Mouse (Mus musculus) lung, postnatal 36 days (tissue): ENCODE measurements around the gene Gm9376.

Source experiments
- DNase-seq: peaks from one replicate; pipeline ENCODE4 v3.0.0; 2022; ENCODE audit warnings: mixed read lengths

Gene Gm9376

DNA sequence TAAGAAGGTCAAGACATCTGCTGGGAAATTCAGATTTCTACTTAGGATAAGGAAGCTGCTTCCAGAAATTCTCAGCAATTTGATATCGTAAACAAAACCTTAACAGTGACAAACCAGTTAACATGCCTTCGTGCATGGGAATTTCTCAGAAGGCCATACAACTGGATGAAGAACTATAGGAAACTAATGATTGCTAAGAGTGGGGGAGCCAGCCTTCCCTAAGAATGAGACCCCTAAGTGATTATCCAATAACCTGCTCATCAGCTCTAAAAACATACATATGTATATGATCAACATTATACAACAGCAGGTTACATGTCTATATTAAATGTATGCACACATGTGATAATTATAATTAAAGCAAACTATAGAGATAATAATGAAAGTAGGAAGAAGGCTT lies at the start of gene Gm9376:
Gene Gm9376, plus strand, starts transcription at position 301 of the 400 bp plus-strand sequence.
- DNase-seq: no peak

GRCm38 (mm10) chr14:118220885-118221284 lies 45.9 kb upstream of the Gm9376 start:
- no peak for DNase-seq

DNA sequence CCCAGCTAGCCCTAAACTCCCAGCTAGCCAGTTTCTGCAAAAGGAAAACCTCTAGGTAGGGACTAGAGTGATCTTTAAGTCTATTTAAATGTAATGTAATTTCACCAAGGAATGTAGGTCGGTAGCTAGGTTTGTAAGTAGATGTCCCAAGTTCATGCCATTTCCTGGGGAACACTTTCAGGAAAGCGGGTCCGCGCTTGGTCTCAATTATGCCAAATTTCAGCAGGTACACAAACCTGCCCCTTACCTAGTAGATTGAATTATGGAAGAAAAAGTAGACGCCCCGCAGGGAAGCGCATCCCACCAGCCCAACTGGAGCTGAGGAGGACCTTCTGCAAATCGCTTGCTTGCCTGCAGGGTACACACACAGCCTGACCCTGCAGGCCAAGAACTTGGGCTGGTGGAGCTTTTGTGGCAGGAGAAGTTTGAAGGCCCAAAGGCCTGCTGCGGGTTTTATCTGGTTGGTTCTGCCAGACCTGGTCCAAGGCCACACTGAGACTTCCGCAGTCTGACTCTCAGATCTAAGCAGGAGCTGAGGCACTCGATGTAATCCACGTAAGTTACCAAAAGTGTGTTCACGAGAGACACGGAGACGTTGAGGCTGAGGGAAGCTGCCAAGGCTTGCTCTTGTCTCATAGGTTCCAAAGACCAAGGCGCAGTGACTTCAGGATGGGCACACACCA lies 41.6 kb upstream of the Gm9376 start:
- DNase-seq: no peak

GRCm38 (mm10) chr14:118225911-118226310 lies 40.8 kb upstream of the Gm9376 start:
- DNase-seq: no peak

DNA sequence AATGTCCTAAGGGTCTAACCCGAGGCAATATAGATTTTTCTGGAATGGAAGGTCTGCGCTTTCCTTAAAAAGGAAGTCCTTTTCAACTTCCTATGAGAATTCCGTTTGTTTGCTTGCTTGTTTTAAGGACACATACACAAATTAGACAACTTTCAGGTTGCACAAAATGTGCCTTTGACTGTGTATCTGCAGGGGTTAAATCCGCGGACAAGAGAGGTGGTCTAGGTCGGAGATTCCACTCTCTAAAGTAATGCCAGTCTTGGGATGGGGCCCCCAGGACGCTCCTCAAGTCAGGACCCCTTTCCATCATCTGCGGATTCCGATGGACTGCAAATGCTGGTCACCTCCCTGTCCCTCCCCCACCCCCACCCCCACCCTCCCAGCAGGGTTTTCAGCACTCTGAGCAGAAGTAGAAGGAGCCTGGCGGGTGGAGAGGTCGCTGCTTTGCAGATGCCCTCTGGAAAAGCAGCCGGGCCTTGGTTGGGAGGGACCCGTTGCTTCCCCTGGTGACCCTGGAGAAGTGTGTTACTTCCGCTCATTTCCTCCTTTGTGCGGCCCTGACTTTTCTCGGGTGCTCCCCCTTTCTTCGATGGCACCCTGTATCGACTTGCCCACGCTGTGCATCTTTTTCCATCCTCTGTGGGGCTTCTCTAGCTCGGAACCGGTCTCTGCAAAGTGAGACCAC lies 40.1 kb upstream of the Gm9376 start:
- no peak for DNase-seq

DNA sequence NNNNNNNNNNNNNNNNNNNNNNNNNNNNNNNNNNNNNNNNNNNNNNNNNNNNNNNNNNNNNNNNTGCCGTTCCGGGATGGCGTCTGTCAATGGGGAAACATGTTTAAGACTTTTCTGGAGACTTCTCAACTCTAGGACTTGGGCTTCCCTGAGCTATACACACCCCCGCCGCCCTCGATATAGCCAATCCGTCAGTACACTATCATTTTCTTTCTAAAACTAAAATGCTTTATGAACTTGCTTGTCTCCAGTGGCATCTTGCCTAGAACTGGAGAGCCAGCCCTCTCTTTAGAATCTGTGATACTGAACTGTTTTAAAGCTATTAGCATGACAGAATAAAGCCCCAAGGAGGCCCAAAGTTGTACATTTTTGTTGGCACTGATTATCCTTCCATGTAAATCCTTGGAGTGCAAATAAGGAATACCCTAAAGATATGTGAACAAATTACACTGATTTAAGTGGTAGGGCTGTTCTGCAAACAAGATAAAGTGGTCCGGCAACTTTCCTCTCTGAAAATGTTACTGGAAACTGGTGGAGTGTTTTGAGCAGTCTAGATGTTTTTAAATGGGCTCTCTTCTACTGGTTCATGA lies 34.3 kb upstream of the Gm9376 start:
- no peak for DNase-seq

GRCm38 (mm10) chr14:118233786-118234540 lies 32.8 kb upstream of the Gm9376 start:
- DNase-seq: no peak

DNA sequence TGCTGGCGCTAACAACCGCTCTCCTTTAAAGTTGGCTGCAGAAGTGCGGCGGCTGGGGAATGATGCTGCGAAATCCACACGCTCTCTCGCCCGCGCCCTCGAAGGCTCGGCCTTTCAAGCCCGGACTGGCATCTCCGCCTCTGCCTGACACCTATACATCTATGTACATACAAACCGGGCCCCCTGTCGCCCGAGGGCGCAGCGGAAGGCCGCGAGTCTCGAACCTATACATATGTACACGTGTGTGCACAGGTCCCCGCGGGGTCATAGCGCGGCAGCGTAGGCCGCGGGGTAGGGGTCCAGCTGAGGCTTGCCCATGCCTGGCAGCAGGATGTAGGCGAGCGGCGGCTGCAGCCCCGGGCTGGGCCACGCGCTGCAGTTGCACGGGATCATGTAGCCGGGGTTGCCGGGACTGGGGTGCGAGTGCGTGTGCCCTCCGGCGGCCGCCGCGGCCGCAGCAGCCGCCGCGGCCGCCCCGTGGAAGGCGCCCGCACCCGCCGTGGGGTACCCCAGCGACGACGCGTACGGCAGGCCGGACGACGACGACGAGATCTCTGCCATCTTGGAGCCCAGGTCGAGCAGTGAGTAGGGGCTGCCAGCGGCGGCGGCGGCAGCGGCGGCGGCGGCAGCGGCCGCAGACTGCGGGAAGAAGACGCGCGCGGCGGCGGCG lies 32.1 kb upstream of the Gm9376 start:
- DNase-seq: no peak

GRCm38 (mm10) chr14:118235361-118235972 lies 31.3 kb upstream of the Gm9376 start:
- no peak for DNase-seq

DNA sequence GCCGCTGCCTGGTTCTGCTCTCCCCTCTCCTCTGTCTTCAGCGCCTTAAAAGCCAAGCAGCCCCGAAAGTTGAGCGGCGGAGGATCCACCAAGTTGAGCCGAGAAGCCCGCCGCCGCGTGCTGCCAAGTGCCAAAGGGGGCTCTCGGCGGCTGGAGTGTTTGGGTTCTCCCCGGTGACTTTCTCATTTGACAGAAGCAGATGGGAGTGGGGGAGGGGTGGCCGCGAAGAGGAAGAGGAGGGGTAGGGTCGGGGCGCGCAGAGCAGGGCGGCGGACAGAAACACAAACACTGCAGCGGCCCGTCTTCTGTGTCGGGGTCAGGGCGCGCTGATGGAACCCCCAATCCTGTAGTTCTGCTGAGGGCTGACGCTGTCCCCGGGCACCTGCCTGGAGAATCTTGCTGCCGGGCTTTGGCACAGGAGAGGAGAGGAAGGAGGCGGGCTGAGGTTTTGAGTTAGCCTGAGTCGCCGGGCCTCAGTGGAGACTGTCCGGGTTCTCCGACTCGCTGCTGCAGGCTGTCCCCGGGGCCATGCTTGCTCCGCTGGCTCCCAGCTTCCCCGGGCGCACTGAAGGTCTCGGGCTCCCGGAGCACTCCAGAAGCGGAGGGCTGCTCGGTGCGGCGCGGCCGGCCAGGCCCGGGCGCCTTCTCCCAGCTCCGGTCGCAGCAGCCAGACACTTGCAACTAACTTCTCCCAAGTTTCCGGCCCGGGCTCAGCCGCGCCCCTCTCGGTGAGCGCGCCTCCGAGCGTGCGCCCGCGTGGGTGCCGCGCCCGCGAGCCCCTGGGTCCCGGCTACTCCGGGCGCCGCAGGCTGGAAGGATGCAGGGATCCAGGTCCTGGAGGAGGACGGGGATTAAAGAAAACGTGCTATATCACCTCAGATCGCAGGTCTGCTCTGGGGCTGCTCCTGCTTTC lies 30.5 kb upstream of the Gm9376 start:
- DNase-seq: no peak

- peak; percentile 56 for DNase-seq
Observed at GRCm38 (mm10) chr14:118236886-118237289, 29.9 kb upstream of the Gm9376 start, which contains the start of gene Sox21. Gene Sox21, minus strand, starts transcription at chr14:118237030.

GRCm38 (mm10) chr14:118237786-118238185 lies 29.0 kb upstream of the Gm9376 start:
- no peak for DNase-seq

- no peak for DNase-seq
Observed at GRCm38 (mm10) chr14:118239351-118239750, 27.4 kb upstream of the Gm9376 start.

GRCm38 (mm10) chr14:118241416-118241815 lies 25.3 kb upstream of the Gm9376 start:
- no peak for DNase-seq

DNA sequence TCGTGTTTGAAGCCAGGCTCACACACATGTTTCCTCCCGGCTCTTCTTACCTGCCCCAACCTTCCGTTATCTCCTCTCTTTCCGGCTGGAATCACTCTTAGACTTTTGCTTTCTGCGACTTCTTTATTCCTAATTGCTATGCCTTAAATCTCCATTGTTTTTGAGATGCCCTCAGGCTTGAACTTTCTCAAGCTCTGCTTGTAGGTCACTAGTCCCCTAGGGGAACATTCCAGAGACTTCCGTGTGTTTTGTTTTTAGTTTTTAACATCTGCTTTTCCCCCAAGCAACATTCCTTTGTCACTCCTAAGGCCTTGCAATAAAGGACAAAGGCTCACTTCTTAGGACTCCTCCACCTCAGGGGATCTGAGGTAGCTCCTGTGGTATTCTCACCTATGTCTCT lies 13.4 kb upstream of the Gm9376 start:
- DNase-seq: no peak

DNA sequence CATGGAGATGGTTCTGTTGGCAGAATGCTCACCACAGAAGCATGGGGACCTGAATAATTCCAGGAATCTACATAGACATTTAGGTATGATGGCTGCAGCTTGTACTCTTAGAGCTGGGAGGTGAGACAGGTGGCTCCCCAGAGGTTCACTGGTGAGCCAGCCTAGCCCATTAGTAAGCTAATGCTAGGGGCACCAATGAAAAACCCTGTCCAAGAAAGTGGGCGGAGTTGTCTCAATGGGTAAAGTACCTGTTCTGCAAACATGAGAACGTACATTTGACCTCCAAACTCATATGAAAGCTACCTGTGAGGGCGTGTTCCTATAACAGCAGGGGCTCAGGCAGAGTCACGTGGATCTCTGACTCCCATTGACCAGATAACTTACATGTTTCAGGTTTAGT lies 2.1 kb downstream of the Gm9376 start:
- no peak for DNase-seq

GRCm38 (mm10) chr14:118272594-118273555 lies 6.1 kb downstream of the Gm9376 start:
- no peak for DNase-seq

- DNase-seq: no peak
Observed at GRCm38 (mm10) chr14:118277704-118278498, 11.1 kb downstream of the Gm9376 start.

- DNase-seq: no peak
Observed at GRCm38 (mm10) chr14:118282272-118282671, 15.5 kb downstream of the Gm9376 start.
